Mouse (Mus musculus) heart, postnatal 25 days (tissue): Measurements from ENCODE around the gene Cacna1c. TPM values are rescaled to one million over a fixed set of nuclear protein-coding genes. Genes with fewer than 3 reads are reported as not detected.
A peak's percentile ranks its signal among the peaks of the same experiment; 100 is the strongest.

ENCODE experiments used
- DNase-seq: peaks from one replicate; pipeline ENCODE4 v3.0.0; 2022; ENCODE audit warnings: low spot score
- intact Hi-C: fragments of 180-260 bp; cut with DNase I; formaldehyde crosslinking; loops from one replicate; pipeline ENCODE4 v1.15.1; 2025
- total RNA-seq, 2 experiments: library from RNA; stranded (reverse); gene quantifications; 2 replicates each; pipeline ENCODE4 v1.2.3; 2021

Gene Cacna1c
- total RNA-seq, 2 experiments from 2014 or later: 182 to 191 TPM

DNA sequence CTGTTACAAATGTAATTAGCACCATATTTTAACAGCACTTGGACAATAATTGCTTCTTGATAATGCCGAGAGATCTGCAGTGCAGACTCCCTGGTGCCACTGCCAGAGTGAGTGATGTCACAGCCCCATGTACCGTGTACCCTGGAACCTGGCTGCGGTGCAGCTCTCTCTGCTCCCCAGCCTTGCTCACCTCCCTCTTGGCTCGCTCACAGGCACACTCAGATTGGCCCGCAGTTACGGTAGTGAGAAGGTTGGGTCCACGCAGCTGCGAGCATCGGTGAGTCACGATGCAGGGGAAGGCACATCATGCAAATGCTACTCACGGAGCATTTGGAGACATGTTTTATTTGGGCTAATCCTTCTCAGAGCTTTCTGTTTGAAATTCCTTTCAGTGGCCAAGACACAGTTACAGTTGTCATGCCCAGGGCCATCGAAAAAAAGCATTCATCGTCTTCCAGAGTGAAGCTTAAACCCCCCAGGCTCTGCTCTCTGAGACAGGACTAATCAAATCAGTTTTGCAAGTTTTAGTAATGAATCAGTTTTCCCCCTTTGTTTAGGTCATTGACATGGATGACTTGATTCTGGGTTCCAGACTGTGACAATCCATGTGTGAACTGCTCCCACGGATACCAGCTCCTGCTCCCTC is 484.4 kb downstream of the Cacna1c start:
- intact Hi-C loops: no loop called here
- no peak for DNase-seq

GRCm38 (mm10) chr6:118707066-118707465 is 489.2 kb downstream of the Cacna1c start:
- intact Hi-C loops: no loop called here
- DNase-seq: no peak

GRCm38 (mm10) chr6:118705840-118706239 is 490.4 kb downstream of the Cacna1c start:
- no peak for DNase-seq
- intact Hi-C loops: no loop called here

DNA sequence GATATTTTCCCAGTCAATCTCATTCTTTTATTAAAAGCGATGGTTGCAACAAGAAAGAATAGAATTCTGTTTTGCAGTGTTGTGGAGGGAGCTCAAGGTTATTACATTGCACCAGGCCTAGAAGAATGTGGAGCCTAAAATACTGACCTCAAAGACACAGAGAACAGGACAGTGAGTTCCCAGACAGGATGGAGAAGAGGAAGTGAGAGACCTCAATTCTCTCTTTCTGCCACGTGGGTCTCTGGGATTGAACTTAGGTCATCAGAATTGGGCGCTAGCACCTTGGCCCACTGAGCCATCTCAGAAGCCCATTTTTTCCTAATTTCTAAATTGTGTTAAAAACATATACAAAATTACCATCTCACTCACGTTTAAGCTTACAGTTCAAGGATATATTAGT is 501.6 kb downstream of the Cacna1c start:
- intact Hi-C loops: no loop called here
- no peak for DNase-seq

DNA sequence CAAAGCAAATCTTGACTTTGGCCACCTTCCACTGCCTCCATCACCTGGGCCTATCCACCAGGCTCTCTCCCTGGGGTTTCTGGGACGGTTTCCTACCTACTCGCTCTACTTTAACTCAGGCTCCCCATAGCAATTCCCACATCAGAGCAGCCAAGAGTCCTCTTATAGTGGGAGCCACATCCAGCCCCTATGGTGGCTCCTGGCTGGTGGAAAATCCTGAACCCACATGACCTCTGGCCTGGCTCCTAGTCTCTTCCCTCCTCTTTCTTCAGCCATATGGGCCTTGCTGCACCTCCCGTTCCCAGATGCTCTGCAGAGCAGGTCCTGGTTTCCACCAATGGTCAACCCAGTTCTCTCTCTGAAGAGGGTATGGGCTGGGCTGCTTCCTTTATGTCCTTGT is 506.8 kb downstream of the Cacna1c start:
- DNase-seq: no peak
- intact Hi-C loops: no loop called here

DNA sequence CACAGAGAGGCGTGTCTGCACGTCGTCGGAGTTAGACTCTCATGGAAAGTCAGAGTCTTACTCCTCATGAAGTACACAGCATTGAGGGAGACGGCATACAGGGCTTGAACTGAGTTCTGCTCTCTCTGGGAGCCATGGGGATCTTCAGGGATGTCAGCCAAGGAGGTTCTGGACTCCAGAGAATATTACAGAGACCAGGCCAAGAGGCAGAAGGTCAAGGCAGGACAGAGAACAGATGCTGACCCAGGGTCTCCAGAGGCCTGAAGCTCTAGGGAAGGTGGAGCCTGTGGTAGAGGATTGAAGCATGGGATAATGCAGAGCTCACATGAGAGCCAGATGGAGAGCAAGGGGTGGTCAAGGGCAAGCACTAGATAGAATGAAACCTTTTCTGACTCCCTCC is 507.4 kb downstream of the Cacna1c start:
- peak; percentile 4 for DNase-seq
- intact Hi-C loops: no loop called here

GRCm38 (mm10) chr6:118680814-118681213 is 515.4 kb downstream of the Cacna1c start:
- DNase-seq: no peak
- intact Hi-C loops: no loop called here

- no peak for DNase-seq
- intact Hi-C loops: no loop called here
Measured at GRCm38 (mm10) chr6:118678031-118678430, 518.2 kb downstream of the Cacna1c start.

- intact Hi-C loops: no loop called here
- DNase-seq: no peak
Measured at GRCm38 (mm10) chr6:118677306-118677705, 518.9 kb downstream of the Cacna1c start.

DNA sequence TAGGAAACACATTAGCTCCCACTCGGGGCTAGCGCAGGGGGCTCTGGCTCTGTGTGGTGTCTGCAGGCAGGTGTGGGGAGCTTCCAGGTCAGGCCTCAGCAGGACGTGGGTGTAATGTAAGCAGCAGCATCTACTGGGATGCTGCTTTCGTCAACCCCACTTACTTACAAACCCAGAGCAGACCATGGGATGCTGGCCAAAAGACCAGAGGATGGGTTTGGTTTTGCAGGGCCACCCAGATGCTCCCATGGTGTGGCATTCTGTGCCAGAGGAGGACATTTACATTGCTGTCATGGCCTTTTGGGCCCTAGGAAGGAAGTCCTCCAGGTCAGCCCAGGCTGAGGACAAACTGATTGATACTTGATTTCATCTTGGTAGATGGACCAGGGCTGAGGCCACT is 521.4 kb downstream of the Cacna1c start:
- intact Hi-C loops: no loop called here
- no peak for DNase-seq

DNA sequence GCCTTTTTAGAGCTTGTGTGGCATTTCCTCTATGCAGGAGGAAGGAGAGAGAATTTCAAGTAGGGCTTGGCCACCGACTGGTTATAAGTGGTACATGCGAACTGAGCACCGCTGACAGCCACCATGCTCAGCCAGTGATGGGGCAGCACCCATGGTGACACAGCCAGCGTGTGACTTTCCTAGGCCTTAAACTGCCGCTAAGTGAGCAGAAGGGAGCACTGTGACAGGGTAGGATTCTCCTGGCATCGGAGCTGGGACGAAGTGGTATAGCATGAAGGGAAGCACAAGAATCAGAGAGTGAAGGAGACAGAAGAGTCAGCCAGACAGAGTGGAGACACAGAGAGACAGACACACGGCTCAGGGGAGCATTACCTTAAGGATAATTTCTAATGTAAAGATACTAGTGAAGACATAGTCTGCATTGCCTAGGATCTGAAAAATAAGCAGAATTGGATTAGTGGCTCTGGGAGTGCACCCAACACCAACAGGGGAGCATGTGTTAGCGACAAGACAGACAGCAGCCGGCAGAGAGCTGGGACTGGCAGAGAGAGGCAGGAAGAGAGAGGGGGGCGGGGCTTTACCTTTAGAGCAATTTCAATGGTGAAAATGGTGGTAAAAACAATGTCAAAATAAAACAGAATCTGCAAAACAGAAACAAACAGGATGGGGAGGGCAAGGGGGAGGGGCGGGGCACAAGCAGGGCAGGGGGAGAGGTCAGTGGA is 522.1 kb downstream of the Cacna1c start:
- DNase-seq: no peak
- intact Hi-C loops: no loop called here

- no peak for DNase-seq
- intact Hi-C loops: no loop called here
Measured at GRCm38 (mm10) chr6:118653331-118653730, 542.9 kb downstream of the Cacna1c start.

DNA sequence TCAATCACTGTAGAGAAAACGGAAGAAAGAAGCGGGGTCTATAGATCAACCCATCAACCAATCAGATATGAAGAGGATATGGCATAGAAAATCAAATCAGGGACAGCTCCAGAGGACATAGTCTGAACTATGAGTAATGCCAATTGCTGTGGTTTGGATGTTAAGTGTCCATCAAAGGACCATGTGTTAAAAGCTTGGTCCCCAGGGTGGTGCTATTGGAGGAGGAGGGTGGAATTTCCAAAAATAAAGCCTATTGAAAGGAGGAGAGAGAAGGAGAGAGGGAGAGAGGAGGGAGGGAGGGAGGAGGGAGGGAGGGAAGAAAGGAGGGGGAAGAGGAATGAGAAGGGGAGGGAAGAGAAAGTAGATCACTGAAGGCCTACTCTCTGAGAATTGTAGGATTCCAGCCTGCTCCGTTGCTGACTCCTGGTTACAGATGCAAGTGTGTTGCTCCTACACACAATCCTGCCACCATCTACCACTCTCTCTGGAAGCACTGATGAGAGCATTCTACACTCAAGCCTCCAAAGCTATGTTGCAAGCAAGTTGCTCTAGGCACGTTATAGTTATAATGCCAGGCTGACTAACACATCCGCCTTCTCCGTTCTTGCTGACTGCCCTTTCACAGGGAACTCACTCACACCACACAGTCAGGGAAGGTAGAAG is 547.0 kb downstream of the Cacna1c start:
- intact Hi-C loops: loop anchor here (5.0 to 10.0 kb wide), 2 partner anchors 266 to 458 kb away; no protein-coding TSS in a partner anchor
- no peak for DNase-seq

DNA sequence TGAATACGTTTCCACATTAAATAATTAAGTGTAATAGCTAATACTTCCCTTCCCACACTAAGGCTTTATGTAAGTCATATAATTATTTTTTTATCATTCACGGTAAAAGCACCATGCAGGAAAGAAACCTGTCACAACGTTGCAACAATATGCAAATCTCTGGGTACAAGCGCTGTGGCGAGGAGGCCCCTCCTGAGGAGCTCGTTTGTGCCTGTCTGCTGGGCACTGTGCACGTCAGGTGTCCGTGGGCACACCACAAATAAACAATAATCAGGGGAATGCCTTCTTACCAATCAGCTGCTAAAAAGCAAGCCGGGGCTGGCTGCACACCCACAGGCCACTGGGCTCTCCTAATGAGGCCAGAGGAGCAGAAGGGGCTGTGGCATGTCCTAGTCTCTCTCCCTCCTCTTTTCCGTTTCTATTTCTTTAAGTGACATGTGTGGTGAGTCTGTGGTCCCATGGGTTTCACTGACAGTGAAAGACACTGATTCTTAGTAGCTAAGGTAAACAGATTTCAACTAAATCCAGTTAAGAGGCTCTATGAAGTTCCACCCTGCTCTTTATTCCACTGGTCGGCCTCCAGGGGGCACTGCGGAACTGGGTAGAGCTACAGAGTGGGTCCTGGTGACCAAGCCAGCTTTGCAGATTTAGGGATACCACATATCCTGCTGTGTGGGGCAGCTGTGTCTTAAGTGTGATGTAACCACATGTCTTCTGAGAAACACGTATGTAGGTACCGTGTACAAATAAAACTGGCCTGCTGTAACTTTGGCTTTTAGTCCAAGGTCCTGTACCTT is 549.8 kb downstream of the Cacna1c start:
- peak; percentile 7 for DNase-seq
- intact Hi-C loops: loop anchor here (5.0 to 10.0 kb wide), 2 partner anchors 268 to 461 kb away; no protein-coding TSS in a partner anchor

DNA sequence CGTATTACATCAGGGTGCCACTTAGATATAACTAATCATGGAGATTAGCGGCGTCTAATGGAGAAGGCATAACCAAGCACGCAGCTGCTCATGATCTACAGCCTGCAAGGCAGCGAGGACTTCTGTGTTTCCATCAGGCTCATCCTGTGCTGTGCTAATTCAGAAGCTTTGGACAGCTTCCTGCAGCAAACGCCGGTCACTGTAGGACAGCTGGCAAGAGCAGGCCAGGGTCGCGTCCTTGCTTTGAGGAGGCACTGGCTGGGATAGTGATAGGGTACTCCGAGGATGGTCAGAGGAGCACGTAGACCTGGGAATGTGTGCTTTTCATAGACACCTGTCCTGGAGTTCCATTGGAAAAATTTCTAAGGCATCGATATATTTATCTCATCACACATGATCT is 551.4 kb downstream of the Cacna1c start:
- intact Hi-C loops: loop anchor here (5.0 to 10.0 kb wide), 2 partner anchors 270 to 462 kb away; no protein-coding TSS in a partner anchor
- no peak for DNase-seq

DNA sequence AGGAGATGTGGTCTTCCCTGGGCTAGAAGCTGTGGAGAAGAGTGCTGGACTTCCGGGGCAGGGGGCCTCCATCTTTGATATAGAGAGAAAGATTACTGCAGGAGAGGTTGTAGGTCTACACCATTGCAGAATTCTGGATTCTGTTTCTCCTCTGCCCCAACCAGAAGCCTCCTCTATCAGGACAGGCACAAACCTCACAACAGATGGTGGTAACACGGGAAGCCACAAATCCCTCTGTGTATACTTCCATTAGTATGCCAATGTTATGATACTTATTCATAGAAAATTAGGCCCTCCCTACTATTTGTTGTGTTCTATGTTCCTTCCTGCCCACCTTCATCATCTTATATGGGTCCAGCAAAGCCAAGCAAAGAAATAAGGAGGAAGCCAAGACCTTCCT is 552.7 kb downstream of the Cacna1c start:
- no peak for DNase-seq
- intact Hi-C loops: loop anchor here (10.0 kb wide), 1 partner anchor 271 kb away; no protein-coding TSS in a partner anchor

- DNase-seq: no peak
- intact Hi-C loops: loop anchor here (10.0 kb wide), 1 partner anchor 273 kb away; no protein-coding TSS in a partner anchor
Measured at GRCm38 (mm10) chr6:118641671-118642325, 554.4 kb downstream of the Cacna1c start.

DNA sequence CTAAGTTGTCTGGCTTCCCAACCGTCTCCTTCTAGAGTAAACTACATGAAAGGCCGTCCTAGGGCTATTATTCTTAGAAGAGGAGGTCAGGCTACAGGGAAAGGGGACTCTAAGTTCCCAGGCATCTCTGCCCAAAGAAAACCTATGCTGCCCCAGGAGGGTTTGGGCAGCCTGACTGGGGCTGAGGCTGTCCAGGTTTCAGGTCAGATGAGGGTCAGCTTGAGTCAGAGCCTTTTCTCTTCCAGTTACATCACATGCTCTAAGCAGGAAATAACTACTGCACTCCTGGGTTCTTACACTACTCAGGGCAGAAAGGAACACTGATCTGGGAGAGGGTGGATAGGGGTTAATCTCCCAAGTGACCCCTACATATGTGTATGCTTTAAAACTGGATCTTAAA is 556.4 kb downstream of the Cacna1c start:
- DNase-seq: no peak
- intact Hi-C loops: loop anchor here (10.0 kb wide), 1 partner anchor 275 kb away; no protein-coding TSS in a partner anchor

DNA sequence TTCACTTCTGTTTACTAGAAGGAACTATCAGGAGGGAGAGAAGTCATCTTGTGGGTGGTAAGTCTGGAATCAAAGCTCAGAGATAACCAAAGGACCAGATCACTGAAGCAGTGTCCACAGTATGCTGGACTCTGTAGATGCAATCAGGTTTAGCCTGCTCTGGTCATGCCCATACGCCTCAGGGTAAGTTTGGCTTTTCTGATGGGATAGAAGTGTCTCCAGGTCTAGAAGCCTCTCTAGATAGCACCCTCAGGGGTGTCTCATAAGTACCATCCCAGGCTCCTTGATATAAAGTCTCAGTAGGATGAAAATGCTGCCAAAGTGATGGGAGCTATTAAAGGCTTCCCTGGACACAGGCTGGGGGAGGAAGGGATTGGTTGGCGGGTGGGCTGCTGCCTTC is 557.3 kb downstream of the Cacna1c start:
- no peak for DNase-seq
- intact Hi-C loops: no loop called here
